Mouse (Mus musculus) midbrain, embryonic 11.5 days (tissue): Measurements from ENCODE around the gene Sympk. TPM values are rescaled to one million over a fixed set of nuclear protein-coding genes. Genes with fewer than 3 reads are reported as not detected.

Source experiments
- ATAC-seq: fragments of 200-750 bp; cut with Nextera tagmentation; 2 replicates; pipeline ENCODE4 v1.8.0; 2017; ENCODE audit warnings: moderate TSS enrichment, moderate library complexity; ENCODE audit not compliant: low FRiP score
- DNase-seq: peaks from one replicate; pipeline ENCODE4 v3.0.0; 2015; ENCODE audit warnings: low spot score; ENCODE audit errors: missing footprints
- H3K27ac ChIP-seq: fragments of 300-500 bp; sonication (generic); 2 replicates; pipeline ENCODE4 v1.5.1; 2014; ENCODE audit warnings: low read depth, low read length
- H3K27me3 ChIP-seq: fragments of 300-500 bp; sonication (generic); 2 replicates; pipeline ENCODE4 v1.6.1; 2014; ENCODE audit warnings: mild to moderate bottlenecking, low read length, moderate library complexity, mixed read lengths; ENCODE audit not compliant: control insufficient read depth, insufficient read depth
- H3K36me3 ChIP-seq: fragments of 300-500 bp; sonication (generic); 2 replicates; pipeline ENCODE4 v1.6.1; 2014; ENCODE audit warnings: mild to moderate bottlenecking, low read length, moderate library complexity, mixed read lengths; ENCODE audit not compliant: control insufficient read depth, insufficient read depth
- H3K4me1 ChIP-seq: fragments of 300-500 bp; sonication (generic); 2 replicates; pipeline ENCODE4 v1.6.1; 2014; ENCODE audit warnings: low read length; ENCODE audit not compliant: control insufficient read depth, insufficient read depth
- H3K4me2 ChIP-seq: fragments of 300-500 bp; sonication (generic); 2 replicates; pipeline ENCODE4 v1.6.1; 2014; ENCODE audit warnings: mild to moderate bottlenecking, moderate library complexity
- H3K4me3 ChIP-seq: fragments of 300-500 bp; sonication (generic); 2 replicates; pipeline ENCODE4 v1.5.1; 2014; ENCODE audit warnings: low read depth, low read length
- H3K9ac ChIP-seq: fragments of 300-500 bp; sonication (generic); 2 replicates; pipeline ENCODE4 v1.6.1; 2014; ENCODE audit warnings: low read length
- H3K9me3 ChIP-seq: fragments of 300-500 bp; sonication (generic); 2 replicates; pipeline ENCODE4 v1.6.1; 2016; ENCODE audit warnings: low read length; ENCODE audit not compliant: control insufficient read depth
- WGBS: fragments of 180-500 bp; shearing (Covaris S2); extraction: QIAGEN DNeasy Blood & Tissue Kit; methylation state at CpG from one replicate; pipeline ENCODE4 v1.1.7; 2014; 5-methylcytosine and 5-hydroxymethylcytosine counted together
- polyA plus RNA-seq: library from polyadenylated mRNA; unstranded; fragments of >200 nt; fragmentation: Nextera tagmentation; extraction: Ambion mirVana; gene quantifications from 2 replicates; pipeline ENCODE4 v1.2.1, GENCODE M21; 2014

The Sympk gene
- polyA plus RNA-seq, 1 experiment from 2014 or later: 33.3 TPM

- no peak for DNase-seq
- H3K4me1 ChIP-seq: no peaks in the 10 kb centered on the region
- H3K4me2 ChIP-seq: no peak overlapping the region
- no peaks in the 10 kb centered on the region for H3K27me3 ChIP-seq
- 96% methylated on average over 6 of the region's 6 CpGs for WGBS
- no peak for ATAC-seq
- no peak overlapping the region for H3K27ac ChIP-seq
- peaks cover 68% of the 10 kb centered on the region for H3K36me3 ChIP-seq
- no peaks in the 10 kb centered on the region for H3K9me3 ChIP-seq
- no peak overlapping the region for H3K9ac ChIP-seq
- H3K4me3 ChIP-seq: no peak overlapping the region
Measured at GRCm38 (mm10) chr7:19044616-19045015, 20.4 kb downstream of the Sympk start.

GRCm38 (mm10) chr7:19046286-19047069 lies 22.3 kb downstream of the Sympk start:
- no peak overlapping the region for H3K27ac ChIP-seq
- H3K4me1 ChIP-seq: no peaks in the 10 kb centered on the region
- ATAC-seq (no peak), DNase-seq (peak; percentile 21)
- no peak overlapping the region for H3K4me3 ChIP-seq
- no peak overlapping the region for H3K9ac ChIP-seq
- H3K27me3 ChIP-seq: no peaks in the 10 kb centered on the region
- no peak overlapping the region for H3K4me2 ChIP-seq
- H3K9me3 ChIP-seq: no peaks in the 10 kb centered on the region
- peaks cover 65% of the 10 kb centered on the region for H3K36me3 ChIP-seq
- WGBS: 93% methylated on average over 11 of the region's 11 CpGs

- Histone ChIP-seq H3K36me3 (peaks cover 59% of the 10 kb centered on the region), H3K4me2 (no peak overlapping the region), H3K9me3 (no peaks in the 10 kb centered on the region), H3K27ac (no peak overlapping the region), H3K27me3 (no peaks in the 10 kb centered on the region), H3K4me3 (no peak overlapping the region), H3K4me1 (no peaks in the 10 kb centered on the region), H3K9ac (no peak overlapping the region)
- WGBS: 91% methylated on average over 14 of the region's 14 CpGs
- ATAC-seq (no peak), DNase-seq (peak; percentile 53)
Measured at GRCm38 (mm10) chr7:19048006-19048527, 23.9 kb downstream of the Sympk start.

GRCm38 (mm10) chr7:19049252-19049651 lies 25.1 kb downstream of the Sympk start:
- no peak for DNase-seq
- Histone ChIP-seq H3K4me2 (no peak overlapping the region), H3K9me3 (no peaks in the 10 kb centered on the region), H3K36me3 (peaks cover 51% of the 10 kb centered on the region), H3K27ac (no peak overlapping the region), H3K4me3 (no peak overlapping the region), H3K4me1 (peaks cover 2% of the 10 kb centered on the region; the same call in 1 of the 2 replicates), H3K27me3 (no peaks in the 10 kb centered on the region), H3K9ac (no peak overlapping the region)
- WGBS: 84% methylated on average over 5 of the region's 5 CpGs
- no peak for ATAC-seq

- ATAC-seq: no peak
Measured at GRCm38 (mm10) chr7:19050172-19050571, 26.0 kb downstream of the Sympk start.

GRCm38 (mm10) chr7:19051161-19051560 lies 27.0 kb downstream of the Sympk start:
- Histone ChIP-seq H3K4me2 (no peak overlapping the region), H3K27me3 (no peaks in the 10 kb centered on the region), H3K9me3 (no peaks in the 10 kb centered on the region), H3K9ac (no peak overlapping the region), H3K27ac (no peak overlapping the region), H3K4me3 (no peak overlapping the region), H3K36me3 (peaks cover 40% of the 10 kb centered on the region), H3K4me1 (peaks cover 6% of the 10 kb centered on the region)
- DNase-seq (no peak), ATAC-seq (no peak)
- WGBS: 80% methylated on average over 4 of the region's 4 CpGs

More at GRCm38 (mm10) chr7:19050172-19050571, 26.0 kb downstream of the Sympk start:
- no peak overlapping the region for H3K27ac ChIP-seq
- H3K36me3 ChIP-seq: peaks cover 48% of the 10 kb centered on the region
- H3K27me3 ChIP-seq: no peaks in the 10 kb centered on the region
- 91% methylated on average over 8 of the region's 8 CpGs for WGBS
- H3K4me3 ChIP-seq: no peak overlapping the region
- H3K4me1 ChIP-seq: peaks cover 6% of the 10 kb centered on the region
- no peak overlapping the region for H3K9ac ChIP-seq
- H3K9me3 ChIP-seq: no peaks in the 10 kb centered on the region
- DNase-seq: no peak
- H3K4me2 ChIP-seq: no peak overlapping the region

- ATAC-seq (no peak), DNase-seq (no peak)
- no peak overlapping the region for H3K4me3 ChIP-seq
- no peaks in the 10 kb centered on the region for H3K9me3 ChIP-seq
- peaks cover 6% of the 10 kb centered on the region for H3K4me1 ChIP-seq
- WGBS: 92% methylated on average over 15 of the region's 15 CpGs
- H3K4me2 ChIP-seq: no peak overlapping the region
- H3K27me3 ChIP-seq: no peaks in the 10 kb centered on the region
- peaks cover 30% of the 10 kb centered on the region for H3K36me3 ChIP-seq
- H3K9ac ChIP-seq: no peak overlapping the region
- no peak overlapping the region for H3K27ac ChIP-seq
Measured at GRCm38 (mm10) chr7:19052345-19053135, 28.4 kb downstream of the Sympk start.

GRCm38 (mm10) chr7:19053136-19053532 lies 29.0 kb downstream of the Sympk start:
- peaks cover 6% of the 10 kb centered on the region for H3K4me1 ChIP-seq
- peaks cover 30% of the 10 kb centered on the region for H3K36me3 ChIP-seq
- no peak overlapping the region for H3K4me2 ChIP-seq
- no peak for ATAC-seq
- H3K27me3 ChIP-seq: no peaks in the 10 kb centered on the region
- H3K4me3 ChIP-seq: no peak overlapping the region
- WGBS: 94% methylated on average over 7 of the region's 7 CpGs
- DNase-seq: peak; percentile 79
- H3K9ac ChIP-seq: no peak overlapping the region
- no peaks in the 10 kb centered on the region for H3K9me3 ChIP-seq
- no peak overlapping the region for H3K27ac ChIP-seq
